Mouse (Mus musculus) liver, postnatal 0 days (tissue): ENCODE measurements at regions not wholly inside any gene's neighbourhood (a gene's known extent, or its start where the extent isn't known, plus 50 kb on each side); places are given as distances from the start of the nearest gene placed in this dataset.

Experiments
- ATAC-seq: fragments of 200-750 bp; cut with Nextera tagmentation; 2 replicates; pipeline ENCODE4 v1.8.0; 2017; ENCODE audit warnings: mild to moderate bottlenecking, moderate library complexity
- DNase-seq: peaks from one replicate; pipeline ENCODE4 v3.0.0-alpha.2; 2016
- H3K27ac ChIP-seq: fragments of 300-500 bp; sonication (generic); 2 replicates; pipeline ENCODE4 v1.5.1; 2014; ENCODE audit warnings: antibody characterized with exemption, moderate library complexity, mild to moderate bottlenecking, low read depth
- H3K27me3 ChIP-seq: fragments of 300-500 bp; sonication (generic); 2 replicates; pipeline ENCODE4 v1.6.1; 2014; ENCODE audit warnings: low read length, control low read depth, mixed read lengths; ENCODE audit not compliant: insufficient read depth
- H3K36me3 ChIP-seq: fragments of 300-500 bp; sonication (generic); replicated peaks from 2 replicates; pipeline ENCODE4 v1.6.1; 2014; ENCODE audit warnings: mild to moderate bottlenecking, control low read depth, low read length, moderate library complexity, mixed read lengths; ENCODE audit not compliant: insufficient read depth
- H3K4me1 ChIP-seq: fragments of 300-500 bp; sonication (generic); 2 replicates; pipeline ENCODE4 v1.6.1; 2014; ENCODE audit warnings: antibody characterized with exemption, mild to moderate bottlenecking, control low read depth; ENCODE audit not compliant: insufficient read depth
- H3K4me2 ChIP-seq: fragments of 300-500 bp; sonication (generic); 2 replicates; pipeline ENCODE4 v1.6.1; 2014; ENCODE audit warnings: low read depth, mild to moderate bottlenecking, low read length, moderate library complexity, mixed read lengths
- H3K4me3 ChIP-seq: fragments of 300-500 bp; sonication (generic); 2 replicates; pipeline ENCODE4 v1.5.1; 2014; ENCODE audit warnings: low read depth, low read length
- H3K9ac ChIP-seq: fragments of 300-500 bp; sonication (generic); replicated peaks from 2 replicates; pipeline ENCODE4 v1.6.1; 2014; ENCODE audit warnings: mild to moderate bottlenecking, moderate library complexity
- H3K9me3 ChIP-seq: fragments of 300-500 bp; sonication (generic); 2 replicates; pipeline ENCODE4 v1.6.1; 2016; ENCODE audit warnings: mild to moderate bottlenecking, control low read depth, low read length, mixed read lengths
- CTCF ChIP-seq: sonication (generic); IDR thresholded peaks from 2 replicates; pipeline ENCODE4 v1.5.1; 2016; ENCODE audit warnings: antibody characterized with exemption, low read depth
- EP300 ChIP-seq: IDR thresholded peaks from 2 replicates; pipeline ENCODE4 v1.6.1; 2016; ENCODE audit warnings: antibody characterized with exemption, low read depth, mild to moderate bottlenecking
- WGBS: fragments of 180-500 bp; shearing (Covaris S2); extraction: QIAGEN DNeasy Blood & Tissue Kit; methylation state at CpG from one replicate; pipeline ENCODE4 v1.1.7; 2014; ENCODE audit not compliant: insufficient replicate concordance; 5-methylcytosine and 5-hydroxymethylcytosine counted together

GRCm38 (mm10) chr8:23511792-23512191 lies 1100.6 kb downstream of the Mrps31 start:
- no peak for ATAC-seq
- Histone ChIP-seq H3K9me3 (no peaks in the 10 kb centered on the region), H3K4me2 (no peak overlapping the region), H3K27me3 (no peaks in the 10 kb centered on the region), H3K27ac (no peak overlapping the region), H3K4me1 (no peaks in the 10 kb centered on the region), H3K9ac (no peak overlapping the region), H3K36me3 (no peaks in the 10 kb centered on the region), H3K4me3 (no peak overlapping the region)
- TF ChIP-seq CTCF (no peak), EP300 (no peak)
- DNase-seq = no peak
- WGBS = 71% methylated on average over 6 of the region's 6 CpGs

- Histone ChIP-seq H3K27ac (no peak overlapping the region), H3K4me1 (no peaks in the 10 kb centered on the region), H3K27me3 (no peaks in the 10 kb centered on the region), H3K4me2 (no peak overlapping the region), H3K36me3 (no peaks in the 10 kb centered on the region), H3K4me3 (no peak overlapping the region), H3K9ac (no peak overlapping the region), H3K9me3 (no peaks in the 10 kb centered on the region)
- TF ChIP-seq EP300 (no peak), CTCF (no peak)
- DNase-seq (no peak), ATAC-seq (no peak)
- WGBS = 60% methylated on average over 2 of the region's 2 CpGs
Measured at GRCm38 (mm10) chr8:23516469-23516868, 1105.3 kb downstream of the Mrps31 start.

- no peaks in the 10 kb centered on the region for H3K27me3 ChIP-seq
- H3K4me1 ChIP-seq = no peaks in the 10 kb centered on the region
- no peak overlapping the region for H3K4me2 ChIP-seq
- H3K4me3 ChIP-seq = no peak overlapping the region
- WGBS = 41% methylated on average over 10 of the region's 10 CpGs
- H3K36me3 ChIP-seq = no peaks in the 10 kb centered on the region
- peak; percentile 55 for TF ChIP-seq CTCF
- no peak for TF ChIP-seq EP300
- no peak overlapping the region for H3K27ac ChIP-seq
- no peak overlapping the region for H3K9ac ChIP-seq
- no peaks in the 10 kb centered on the region for H3K9me3 ChIP-seq
- peak; percentile 18 for DNase-seq
- ATAC-seq = no peak
Measured at GRCm38 (mm10) chr8:23531551-23532142, 1120.5 kb downstream of the Mrps31 start.

GRCm38 (mm10) chr8:23537681-23538359 lies 1126.7 kb downstream of the Mrps31 start:
- ATAC-seq = no peak
- H3K9me3 ChIP-seq = no peaks in the 10 kb centered on the region
- no peaks in the 10 kb centered on the region for H3K36me3 ChIP-seq
- H3K9ac ChIP-seq = no peak overlapping the region
- H3K27me3 ChIP-seq = no peaks in the 10 kb centered on the region
- H3K27ac ChIP-seq = no peak overlapping the region
- TF ChIP-seq EP300 (no peak), CTCF (no peak)
- no peaks in the 10 kb centered on the region for H3K4me1 ChIP-seq
- 66% methylated on average over 7 of the region's 7 CpGs for WGBS
- no peak overlapping the region for H3K4me3 ChIP-seq
- no peak for DNase-seq
- no peak overlapping the region for H3K4me2 ChIP-seq

GRCm38 (mm10) chr8:23553565-23554473 lies 1142.7 kb downstream of the Mrps31 start:
- Histone ChIP-seq H3K4me3 (no peak overlapping the region), H3K27ac (no peak overlapping the region), H3K27me3 (no peaks in the 10 kb centered on the region), H3K4me2 (no peak overlapping the region), H3K9ac (no peak overlapping the region), H3K4me1 (no peaks in the 10 kb centered on the region), H3K9me3 (no peaks in the 10 kb centered on the region), H3K36me3 (no peaks in the 10 kb centered on the region)
- ATAC-seq = no peak
- TF ChIP-seq CTCF = no peak
- TF ChIP-seq EP300 = no peak
- no peak for DNase-seq
- 73% methylated on average over 12 of the region's 12 CpGs for WGBS

GRCm38 (mm10) chr8:23560836-23561235 lies 1149.7 kb downstream of the Mrps31 start:
- TF ChIP-seq EP300 (no peak), CTCF (no peak)
- Histone ChIP-seq H3K4me3 (no peak overlapping the region), H3K9me3 (no peaks in the 10 kb centered on the region), H3K4me1 (no peaks in the 10 kb centered on the region), H3K9ac (no peak overlapping the region), H3K4me2 (no peak overlapping the region), H3K27me3 (0 out of 2 replicates have a peak, but pooled peaks cover 2% of the 10 kb centered on the region), H3K27ac (no peak overlapping the region), H3K36me3 (no peaks in the 10 kb centered on the region)
- ATAC-seq (no peak), DNase-seq (no peak)
- 61% methylated on average over 5 of the region's 5 CpGs for WGBS
